Mouse (Mus musculus) stomach, postnatal 0 days (tissue): ENCODE data around the gene Hoga1.

Source experiments
- CTCF ChIP-seq: IDR thresholded peaks from 2 replicates; pipeline ENCODE4 v1.5.1; 2016; ENCODE audit warnings: antibody characterized with exemption, low read depth, mild to moderate bottlenecking, moderate library complexity
- EP300 ChIP-seq: optimal IDR thresholded peaks from 2 replicates; pipeline ENCODE3; 2016; ENCODE audit warnings: antibody characterized with exemption

DNA sequence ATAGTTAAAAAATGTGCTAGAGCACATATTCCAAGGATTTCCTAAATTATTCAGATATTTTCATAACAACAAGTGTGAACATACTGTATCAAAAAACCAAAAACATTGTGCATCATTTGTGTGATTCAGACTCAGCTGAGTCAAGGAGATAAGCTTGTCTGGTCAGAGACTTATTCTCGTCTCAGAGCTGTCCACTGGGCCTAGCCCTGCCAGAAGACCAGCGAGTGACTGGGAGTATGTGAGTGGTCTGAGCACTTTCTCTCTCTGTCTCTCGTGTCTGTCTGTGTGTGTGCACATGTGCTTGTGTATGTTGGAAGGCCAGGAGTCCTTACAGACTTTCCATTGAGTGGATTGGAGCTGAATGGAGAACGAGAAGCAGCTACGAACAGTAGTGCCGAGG lies 30.4 kb upstream of the Hoga1 start:
- no peak for TF ChIP-seq CTCF
- no peak for TF ChIP-seq EP300
